Mouse (Mus musculus) lung, postnatal 0 days (tissue): ENCODE measurements at regions not wholly inside any gene's neighbourhood (a gene's known extent, or its start where the extent isn't known, plus 50 kb on each side); places are given as distances from the start of the nearest gene placed in this dataset.

Source experiments
- CTCF ChIP-seq: IDR thresholded peaks from 2 replicates; pipeline ENCODE4 v1.5.1; 2016; ENCODE audit warnings: antibody characterized with exemption, mild to moderate bottlenecking
- EP300 ChIP-seq: IDR thresholded peaks from 2 replicates; pipeline ENCODE4 v1.6.1; 2016; ENCODE audit warnings: antibody characterized with exemption, mild to moderate bottlenecking, control low read depth

DNA sequence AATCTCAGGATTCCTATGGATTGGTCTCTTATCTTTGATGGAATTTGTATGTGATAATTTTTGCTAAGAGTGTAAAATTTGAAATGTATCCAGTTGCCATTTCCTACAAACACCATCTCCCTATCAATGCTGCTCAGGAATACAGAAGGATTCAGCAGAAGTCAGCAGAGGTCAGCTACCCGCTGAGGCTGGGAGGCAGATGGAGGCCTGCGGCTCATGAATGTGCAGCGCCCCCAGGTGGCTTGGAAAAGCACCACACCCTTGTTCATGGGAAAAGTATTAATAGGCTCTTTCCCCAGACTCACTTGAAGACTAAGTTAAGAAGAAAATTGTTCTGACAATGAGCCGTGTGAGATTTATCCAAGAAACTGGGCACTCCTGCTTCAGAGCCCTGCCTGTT is 187.2 kb upstream of the St8sia2 start:
- TF ChIP-seq CTCF (peak; percentile 67), EP300 (no peak)
